Mouse (Mus musculus): Measurements from ENCODE around the gene Slc12a1. TPM values are rescaled to one million over a fixed set of nuclear protein-coding genes. Genes with fewer than 3 reads are reported as not detected.

Slc12a1 gene
- total and polyA plus RNA-seq, 3 experiments = 0.04 to 0.05 TPM; not detected in 1

DNA sequence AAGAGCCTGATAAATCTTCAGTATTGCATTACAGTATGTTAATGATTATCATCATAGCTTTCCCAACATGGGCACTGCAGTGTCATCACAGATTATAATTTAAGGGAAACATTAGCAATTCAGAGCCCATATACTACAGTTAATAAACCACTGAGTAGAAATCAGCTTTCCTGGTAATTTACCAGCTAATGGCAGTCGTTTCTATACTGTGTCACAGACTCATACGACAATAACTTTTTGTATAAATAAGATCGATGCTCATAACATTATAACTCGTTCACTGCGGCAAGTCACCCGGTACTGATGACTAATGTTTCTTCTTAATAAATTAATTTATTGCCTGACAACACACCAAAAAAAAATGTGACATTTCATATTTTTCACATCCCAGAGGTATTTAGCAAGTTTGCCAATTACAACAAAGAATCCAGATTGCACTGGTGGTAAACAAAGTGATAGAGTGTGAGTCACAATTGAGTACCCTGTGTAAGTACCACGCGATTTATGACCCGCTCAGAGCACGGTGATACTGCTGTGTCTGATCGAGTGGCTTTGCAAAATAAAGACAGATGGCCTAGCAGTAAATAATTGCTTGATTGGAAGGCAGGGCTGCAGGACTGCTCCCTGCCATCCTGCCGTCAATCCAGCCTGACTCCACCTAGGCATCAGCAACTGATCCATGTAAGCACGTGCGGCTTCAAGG, 56.7 kb downstream of the Slc12a1 start:
- in situ Hi-C loops (cut with MboI; ENCODE audit: low pct_ligation_motif_present, low pct_unique_long_range_greater_than_20kb, low sequenced_read_pairs) = loop anchor here (25.0 kb wide), 1 partner anchor 1897 kb away; no protein-coding TSS in a partner anchor
- H3K79me2 ChIP-seq (replicated peaks; ENCODE audit: control insufficient read depth, extremely low read depth, insufficient read depth, poor library complexity, severe bottlenecking) = no peaks in the 10 kb centered on the region
- H3K9me3 ChIP-seq (replicated peaks; ENCODE audit: low read length) = no peaks in the 10 kb centered on the region
- no peak overlapping the region for H3K4me3 ChIP-seq (replicated peaks in 1 of 3; ENCODE audit: low read depth in 2 of 3, low read length in 2 of 3, poor library complexity in 1 of 3)
- no peaks in the 10 kb centered on the region for H3K4me1 ChIP-seq (ENCODE audit: control insufficient read depth in 1 of 2, insufficient read depth in 2 of 2)
- no peaks in the 10 kb centered on the region for H3K27me3 ChIP-seq (replicated peaks)
- no peak for DNase-seq (ENCODE audit: extremely low read depth)
- dilution Hi-C loops (cut with MboI; ENCODE audit: extremely low pct_ligation_motif_present, extremely low pct_unique_long_range_greater_than_20kb, low sequenced_read_pairs) = no loop called here
- H3K27ac ChIP-seq (ENCODE audit: insufficient read depth, low read depth) = no peak overlapping the region
- H3K36me3 ChIP-seq (replicated peaks in 1 of 2; ENCODE audit: control insufficient read depth in 1 of 2, insufficient read depth in 1 of 2, low read length in 1 of 2) = no peaks in the 10 kb centered on the region
- no peak for TF ChIP-seq MEF2A (IDR thresholded peaks at IDR 0.05; ENCODE audit: borderline replicate concordance, low read depth, low read length)
- no peak for TF ChIP-seq MAX (IDR thresholded peaks at IDR 0.05; ENCODE audit: low read length)
- TF ChIP-seq JUND (conservative IDR thresholded peaks at IDR 0.05; ENCODE audit: low read depth, low read length) = no peak
- TF ChIP-seq USF2 (conservative IDR thresholded peaks at IDR 0.05; ENCODE audit: low read depth, low read length) = no peak
- TF ChIP-seq KAT2A (IDR thresholded peaks at IDR 0.05; ENCODE audit: insufficient replicate concordance, low read length) = no peak
- TF ChIP-seq MYC (IDR thresholded peaks at IDR 0.05; ENCODE audit: low read depth, low read length) = no peak
- no peak overlapping the region for H3K4me2 ChIP-seq (ENCODE audit: insufficient read depth, low read depth, poor library complexity, severe bottlenecking)
- H3K9ac ChIP-seq (ENCODE audit: insufficient read depth, low read depth) = no peak overlapping the region

DNA sequence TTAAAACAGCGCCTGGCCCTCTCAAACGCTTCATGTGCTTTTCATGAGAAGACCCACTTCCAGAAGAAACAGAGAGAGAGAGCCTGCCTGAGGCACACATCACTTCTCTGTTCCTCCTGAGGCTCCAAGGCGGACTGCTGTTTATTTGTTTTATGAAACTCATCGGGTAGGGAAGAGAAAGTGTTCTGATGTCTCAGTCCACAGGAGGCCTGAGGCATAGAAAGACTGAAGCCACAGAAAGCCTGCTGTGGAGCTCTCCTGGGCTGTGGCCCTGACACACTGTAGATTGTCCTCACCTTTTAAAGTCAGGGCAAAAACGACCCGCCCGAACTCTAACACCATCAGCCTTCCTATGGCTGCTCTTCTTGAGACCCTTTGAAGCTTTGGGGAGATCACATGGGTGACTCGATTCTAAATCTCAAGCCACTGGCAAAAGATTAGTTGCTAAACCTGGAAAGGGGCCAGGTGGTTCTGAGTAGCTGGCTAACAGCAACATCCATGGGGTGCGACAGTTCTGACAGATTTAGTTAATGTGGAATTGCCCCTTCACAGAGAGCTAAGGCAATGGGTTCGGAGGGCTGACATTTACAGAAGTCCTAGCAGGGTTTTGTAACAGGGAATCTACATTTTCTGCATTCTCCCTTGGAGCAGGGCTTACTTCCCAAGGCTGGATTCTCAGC, 59.7 kb downstream of the Slc12a1 start:
- Histone ChIP-seq H3K27me3 (replicated peaks) (no peaks in the 10 kb centered on the region), H3K4me3 (replicated peaks in 1 of 3; ENCODE audit: low read depth in 2 of 3, low read length in 2 of 3, poor library complexity in 1 of 3) (no peak overlapping the region), H3K9me3 (replicated peaks; ENCODE audit: low read length) (no peaks in the 10 kb centered on the region), H3K36me3 (replicated peaks in 1 of 2; ENCODE audit: control insufficient read depth in 1 of 2, insufficient read depth in 1 of 2, low read length in 1 of 2) (no peaks in the 10 kb centered on the region), H3K4me2 (ENCODE audit: insufficient read depth, low read depth, poor library complexity, severe bottlenecking) (no peak overlapping the region), H3K4me1 (ENCODE audit: control insufficient read depth in 1 of 2, insufficient read depth in 2 of 2) (peaks cover 0 to 4% of the 10 kb centered on the region in 2 experiments; a peak in 1 of 4 replicates), H3K27ac (ENCODE audit: insufficient read depth, low read depth) (no peak overlapping the region), H3K9ac (ENCODE audit: insufficient read depth, low read depth) (no peak overlapping the region), H3K79me2 (replicated peaks; ENCODE audit: control insufficient read depth, extremely low read depth, insufficient read depth, poor library complexity, severe bottlenecking) (no peaks in the 10 kb centered on the region)
- TF ChIP-seq POLR2A (IDR thresholded peaks at IDR 0.05; ENCODE audit: low read depth, low read length) (no peak), RCOR1 (conservative IDR thresholded peaks at IDR 0.05; ENCODE audit: low read depth, low read length) (no peak), MAZ (IDR thresholded peaks at IDR 0.05; ENCODE audit: low read depth, low read length) (no peak), JUND (conservative IDR thresholded peaks at IDR 0.05; ENCODE audit: low read depth, low read length) (no peak), USF1 (IDR thresholded peaks at IDR 0.05; ENCODE audit: low read depth, low read length) (no peak), TBP (conservative IDR thresholded peaks at IDR 0.05; ENCODE audit: low read depth, low read length) (no peak), MEF2A (IDR thresholded peaks at IDR 0.05; ENCODE audit: borderline replicate concordance, low read depth, low read length) (no peak), SMC3 (IDR thresholded peaks at IDR 0.05; ENCODE audit: low read depth, low read length) (no peak)
- in situ Hi-C loops (cut with MboI; ENCODE audit: low pct_ligation_motif_present, low pct_unique_long_range_greater_than_20kb, low sequenced_read_pairs) = loop anchor here (25.0 kb wide), 1 partner anchor 1900 kb away; no protein-coding TSS in a partner anchor
- DNase-seq (ENCODE audit: extremely low read depth) = no peak
- dilution Hi-C loops (cut with MboI; ENCODE audit: extremely low pct_ligation_motif_present, extremely low pct_unique_long_range_greater_than_20kb, low sequenced_read_pairs) = no loop called here

Measured in CH12.LX (cell line).